Mouse (Mus musculus) hindbrain, embryonic 12.5 days (tissue): ENCODE measurements around the gene Upk1b. TPM values are rescaled to one million over a fixed set of nuclear protein-coding genes. Genes with fewer than 3 reads are reported as not detected.
A peak's percentile ranks its signal among the peaks of the same experiment; 100 is the strongest.

ENCODE experiments used
- ATAC-seq: fragments of 200-750 bp; cut with Nextera tagmentation; 2 replicates; pipeline ENCODE4 v1.8.0; 2017; ENCODE audit warnings: moderate TSS enrichment; ENCODE audit not compliant: low FRiP score
- H3K27ac ChIP-seq: fragments of 300-500 bp; sonication (generic); 2 replicates; pipeline ENCODE4 v1.5.1; 2016; ENCODE audit warnings: mild to moderate bottlenecking
- H3K27me3 ChIP-seq: fragments of 300-500 bp; sonication (generic); 2 replicates; pipeline ENCODE4 v1.6.1; 2016; ENCODE audit warnings: mild to moderate bottlenecking
- H3K36me3 ChIP-seq: fragments of 300-500 bp; sonication (generic); 2 replicates; pipeline ENCODE4 v1.6.1; 2016; ENCODE audit warnings: mild to moderate bottlenecking
- H3K4me1 ChIP-seq: fragments of 300-500 bp; sonication (generic); 2 replicates; pipeline ENCODE4 v1.6.1; 2016
- H3K4me2 ChIP-seq: fragments of 300-500 bp; sonication (generic); replicated peaks from 2 replicates; pipeline ENCODE4 v1.6.1; 2016; ENCODE audit warnings: mild to moderate bottlenecking
- H3K4me3 ChIP-seq: fragments of 300-500 bp; sonication (generic); 2 replicates; pipeline ENCODE4 v1.5.1; 2016; ENCODE audit warnings: mild to moderate bottlenecking
- H3K9ac ChIP-seq: fragments of 300-500 bp; sonication (generic); 2 replicates; pipeline ENCODE4 v1.6.1; 2016; ENCODE audit warnings: mild to moderate bottlenecking, moderate library complexity
- H3K9me3 ChIP-seq: fragments of 300-500 bp; sonication (generic); replicated peaks from 2 replicates; pipeline ENCODE4 v1.6.1; 2016; ENCODE audit warnings: mild to moderate bottlenecking
- whole genome bisulfite sequencing: fragments of 180-500 bp; shearing (Covaris S2); methylation state at CpG from one replicate; pipeline ENCODE4 v1.1.7; 2016; 5-methylcytosine and 5-hydroxymethylcytosine counted together
- polyA plus RNA-seq: library from polyadenylated mRNA; unstranded; fragments of >200 nt; fragmentation: Nextera tagmentation; extraction: Ambion mirVana; gene quantifications from 2 replicates; pipeline ENCODE4 v1.2.1, GENCODE M21; 2016

The Upk1b gene
- polyA plus RNA-seq, 1 experiment from 2014 or later, result 3.8 TPM

GRCm38 (mm10) chr16:38741204-38741903 lies 58.8 kb downstream of the Upk1b start:
- Histone ChIP-seq H3K9ac (no peak overlapping the region), H3K4me1 (peaks cover 7% of the 10 kb centered on the region; the same call in 1 of the 2 replicates), H3K27ac (no peak overlapping the region), H3K27me3 (0 out of 2 replicates have a peak, but pooled peaks cover 4% of the 10 kb centered on the region), H3K36me3 (no peaks in the 10 kb centered on the region), H3K4me3 (peak overlapping the region; percentile 83), H3K4me2 (peak overlapping the region; percentile 89), H3K9me3 (no peaks in the 10 kb centered on the region)
- 86% methylated on average over 13 of the region's 13 CpGs for WGBS
- no peak for ATAC-seq

- Histone ChIP-seq H3K4me1 (no peaks in the 10 kb centered on the region), H3K9ac (no peak overlapping the region), H3K36me3 (no peaks in the 10 kb centered on the region), H3K27me3 (no peaks in the 10 kb centered on the region), H3K9me3 (no peaks in the 10 kb centered on the region), H3K27ac (no peak overlapping the region), H3K4me3 (no peak overlapping the region), H3K4me2 (no peak overlapping the region)
- 73% methylated on average over 8 of the region's 8 CpGs for WGBS
- ATAC-seq, result no peak
Measured at GRCm38 (mm10) chr16:38730921-38731320, 69.2 kb downstream of the Upk1b start.

DNA sequence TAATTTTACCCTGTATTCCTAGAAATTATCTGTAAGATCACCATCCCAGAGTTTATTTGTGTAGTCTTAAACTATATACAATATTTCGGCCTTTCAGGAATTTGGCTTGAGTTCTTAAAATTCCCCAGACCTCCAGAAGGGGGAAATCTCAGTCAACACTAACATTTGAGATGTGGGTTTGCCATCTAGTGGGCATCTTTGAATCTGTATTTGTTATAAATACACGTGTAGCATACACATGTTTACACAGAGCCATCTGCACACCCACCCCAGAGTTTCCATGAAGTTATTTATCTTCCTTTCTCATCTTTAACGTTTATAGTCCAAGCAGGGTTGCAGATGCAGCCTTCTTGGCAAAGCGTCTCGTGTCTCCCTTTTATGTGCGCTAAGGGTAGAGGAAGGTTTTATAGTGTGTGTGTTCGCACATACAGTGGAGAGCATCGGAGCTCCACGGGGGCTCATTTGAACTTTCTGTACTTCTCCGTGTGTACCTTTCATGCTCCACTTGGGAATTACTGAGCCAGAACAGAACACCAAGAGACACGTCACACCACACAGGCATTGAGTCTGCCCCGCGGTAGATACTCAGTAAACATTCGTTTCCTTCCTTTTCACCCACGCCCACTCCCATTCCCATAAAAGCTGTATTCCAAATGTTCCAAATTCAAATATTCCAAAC lies 70.4 kb downstream of the Upk1b start:
- Histone ChIP-seq H3K4me3 (no peak overlapping the region), H3K27ac (no peak overlapping the region), H3K4me2 (no peak overlapping the region), H3K9ac (no peak overlapping the region), H3K36me3 (no peaks in the 10 kb centered on the region), H3K27me3 (no peaks in the 10 kb centered on the region), H3K4me1 (no peaks in the 10 kb centered on the region), H3K9me3 (no peaks in the 10 kb centered on the region)
- WGBS, result 68% methylated on average over 15 of the region's 15 CpGs
- ATAC-seq, result no peak

DNA sequence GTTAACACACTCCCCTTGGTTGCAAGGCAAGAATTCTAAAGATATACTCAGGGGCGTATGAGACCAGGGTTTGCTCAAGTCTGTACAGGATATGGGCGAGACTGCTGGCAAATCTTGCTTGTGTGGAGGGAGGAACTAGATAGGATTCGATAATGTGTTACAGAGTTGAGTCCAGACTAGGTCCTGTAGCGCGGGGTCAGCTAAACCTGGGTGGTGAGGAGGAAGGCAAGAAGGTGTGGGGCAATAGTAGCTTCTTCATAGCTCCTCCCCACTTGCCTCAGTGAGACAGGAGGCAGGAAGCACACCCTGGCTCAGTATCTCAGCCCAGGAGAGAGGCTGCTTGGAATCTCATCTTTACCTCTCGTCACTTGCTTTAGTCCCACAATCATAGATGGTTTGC lies 71.0 kb downstream of the Upk1b start:
- no peak overlapping the region for H3K9ac ChIP-seq
- H3K4me2 ChIP-seq, result no peak overlapping the region
- WGBS, result 88% methylated on average over 6 of the region's 6 CpGs
- ATAC-seq, result no peak
- no peaks in the 10 kb centered on the region for H3K9me3 ChIP-seq
- H3K27ac ChIP-seq, result no peak overlapping the region
- 0 out of 2 replicates have a peak, but pooled peaks cover 5% of the 10 kb centered on the region for H3K4me1 ChIP-seq
- H3K27me3 ChIP-seq, result no peaks in the 10 kb centered on the region
- no peak overlapping the region for H3K4me3 ChIP-seq
- H3K36me3 ChIP-seq, result no peaks in the 10 kb centered on the region

GRCm38 (mm10) chr16:38728576-38729132 lies 71.5 kb downstream of the Upk1b start:
- no peak overlapping the region for H3K9ac ChIP-seq
- no peaks in the 10 kb centered on the region for H3K36me3 ChIP-seq
- H3K27me3 ChIP-seq, result no peaks in the 10 kb centered on the region
- H3K9me3 ChIP-seq, result no peaks in the 10 kb centered on the region
- H3K4me2 ChIP-seq, result no peak overlapping the region
- H3K4me1 ChIP-seq, result 0 out of 2 replicates have a peak, but pooled peaks cover 5% of the 10 kb centered on the region
- 91% methylated on average over 15 of the region's 15 CpGs for WGBS
- no peak overlapping the region for H3K4me3 ChIP-seq
- ATAC-seq, result no peak
- H3K27ac ChIP-seq, result no peak overlapping the region

DNA sequence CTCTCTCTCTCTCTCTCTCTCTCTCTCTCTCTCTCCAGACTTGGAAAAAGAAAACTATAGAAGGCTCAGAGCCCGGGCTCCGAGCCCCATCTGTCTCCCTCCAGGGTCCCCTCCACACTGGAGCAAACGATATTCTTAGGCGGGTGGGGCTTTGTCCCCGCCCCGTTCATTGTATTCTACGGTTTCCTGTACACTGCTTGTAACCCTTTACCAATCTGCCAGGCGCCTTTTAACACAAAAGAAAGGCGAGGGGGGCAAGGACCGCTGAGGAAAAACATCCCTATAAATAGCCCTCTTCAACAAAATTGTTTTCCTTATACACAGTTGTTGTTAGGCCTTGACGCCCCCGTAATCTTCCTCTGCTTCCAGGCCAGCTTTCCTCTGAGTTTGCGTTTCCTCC lies 75.2 kb downstream of the Upk1b start:
- no peak overlapping the region for H3K9ac ChIP-seq
- ATAC-seq, result no peak
- WGBS, result 70% methylated on average over 13 of the region's 13 CpGs
- H3K27ac ChIP-seq, result 0 out of 2 replicates have a peak overlapping the region, but pooled peaks have one; percentile 12
- no peaks in the 10 kb centered on the region for H3K9me3 ChIP-seq
- 0 out of 2 replicates have a peak, but pooled peaks cover 5% of the 10 kb centered on the region for H3K4me1 ChIP-seq
- no peak overlapping the region for H3K4me3 ChIP-seq
- no peaks in the 10 kb centered on the region for H3K36me3 ChIP-seq
- no peak overlapping the region for H3K4me2 ChIP-seq
- no peaks in the 10 kb centered on the region for H3K27me3 ChIP-seq

DNA sequence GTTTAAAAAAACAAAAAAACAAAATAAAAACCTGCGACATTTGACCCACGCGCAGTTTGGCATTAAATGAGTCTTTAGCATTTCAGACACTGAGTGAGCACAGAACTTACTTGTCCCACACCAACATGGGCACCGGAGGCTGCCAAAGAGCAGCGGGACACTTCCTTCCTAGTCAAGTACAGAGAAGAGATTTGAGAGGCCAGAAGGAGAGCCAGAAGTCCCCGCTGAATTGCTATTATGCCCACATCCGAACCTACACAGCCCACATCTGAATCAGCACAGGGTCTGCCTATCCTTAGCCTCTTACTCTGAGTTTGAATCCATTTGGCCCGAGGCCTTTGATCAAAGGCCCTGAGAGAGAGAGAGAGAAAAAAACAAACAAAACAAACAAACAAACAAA lies 75.9 kb downstream of the Upk1b start:
- ATAC-seq, result no peak
- Histone ChIP-seq H3K4me1 (0 out of 2 replicates have a peak, but pooled peaks cover 5% of the 10 kb centered on the region), H3K27me3 (no peaks in the 10 kb centered on the region), H3K27ac (0 out of 2 replicates have a peak overlapping the region, but pooled peaks have one; percentile 12), H3K36me3 (no peaks in the 10 kb centered on the region), H3K9ac (no peak overlapping the region), H3K4me3 (no peak overlapping the region), H3K9me3 (no peaks in the 10 kb centered on the region), H3K4me2 (no peak overlapping the region)
- 78% methylated on average over 8 of the region's 8 CpGs for WGBS

Other genes starting within 250 kb of the Upk1b start
- gene Tmem39a, start 241.6 kb downstream of the Upk1b start, polyA plus RNA-seq, result 65.3 and 67.4 TPM in 2 replicates
- 13.9 and 15.4 TPM in 2 replicates for gene Arhgap31, start 87.1 kb downstream of the Upk1b start, polyA plus RNA-seq
- gene B4galt4, start 58.1 kb downstream of the Upk1b start, polyA plus RNA-seq, result 29.9 and 33.4 TPM in 2 replicates
- not detected in 2 replicates for gene 4930435E12Rik, start 28.4 kb upstream of the Upk1b start, polyA plus RNA-seq
- gene Igsf11, start 92.3 kb upstream of the Upk1b start, polyA plus RNA-seq, result 4.9 and 5.0 TPM in 2 replicates